Mouse (Mus musculus): Measurements from ENCODE around the gene Snap25.

DNA sequence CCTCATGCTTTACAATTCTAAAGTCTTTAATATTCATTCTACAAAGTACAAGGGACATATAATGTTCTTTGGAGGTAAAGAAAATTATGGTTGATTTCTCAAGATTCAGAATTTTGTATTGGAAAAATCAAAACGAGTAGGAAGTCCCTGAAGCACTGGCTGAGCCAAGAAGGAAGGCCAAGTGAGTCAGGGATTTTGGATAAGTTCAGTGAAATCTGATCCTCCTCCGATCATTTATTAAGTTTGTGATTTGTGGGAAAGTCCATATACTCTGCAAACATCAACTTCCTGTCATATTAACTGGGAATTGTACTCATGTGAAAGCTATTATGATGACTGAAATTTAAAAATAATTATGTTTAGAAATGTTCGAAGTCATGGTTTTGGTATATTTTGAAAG, 43.6 kb upstream of the Snap25 start:
- TF ChIP-seq CTCF (IDR thresholded peaks at IDR 0.05; ENCODE audit: borderline replicate concordance, insufficient read depth, low read length) (no peak), POLR2A (IDR thresholded peaks at IDR 0.05; ENCODE audit: low read depth, low read length) (no peak)
